23 mouse cellular contexts compared by ENCODE assay signal in genomic region chr3:52185351-52185750, GRCm38 (mm10).
DNase-seq lines count a peak whose midpoint lies in the region; ATAC-seq and TF ChIP-seq lines count a peak whose summit lies in the region.
"Had no signal": no experiment of that assay in that cellular context is flagged by ENCODE, and none has a peak within 500 bp of the region (broad histone marks: within the 10 kb centered on the region; RNA-seq: fewer than 3 reads in every experiment).

No protein-coding gene starts in this region.

- no peaks in the 10 kb centered on the region for H3K36me3 ChIP-seq in liver, embryonic 11.5 days (ENCODE audit: control insufficient read depth, insufficient read depth, low read length)
- H3K36me3 ChIP-seq in testis, adult 2 months (ENCODE audit: control insufficient read depth, insufficient read depth, low read length), result no peaks in the 10 kb centered on the region
- H3K36me3 ChIP-seq: embryonic facial prominence, embryonic 12.5 days; forebrain, embryonic 15.5 days; hindbrain, embryonic 13.5 days; limb, embryonic 15.5 days; liver, embryonic 15.5 days had no signal

- ATAC-seq in liver, embryonic 11.5 days (replicated peaks; ENCODE audit: low FRiP score), result no peak
- ATAC-seq: CD4-positive, CD25-positive, alpha-beta regulatory T cell, adult 4 months; forebrain, embryonic 15.5 days; intestine, postnatal 0 days had no signal

- no peak for TF ChIP-seq CTCF in testis, adult 2 months (IDR thresholded peaks at IDR 0.05; ENCODE audit: control insufficient read depth, insufficient read depth, insufficient replicate concordance, low read depth, low read length)

- no peak overlapping the region for H3K9ac ChIP-seq in liver, embryonic 11.5 days (ENCODE audit: low read depth, low read length)
- H3K9ac ChIP-seq: embryonic facial prominence, embryonic 12.5 days; forebrain, embryonic 15.5 days; hindbrain, embryonic 13.5 days; limb, embryonic 15.5 days; liver, embryonic 15.5 days; lung, embryonic 14.5 days had no signal

- H3K4me2 ChIP-seq in liver, embryonic 11.5 days, result no peak overlapping the region
- H3K4me2 ChIP-seq: embryonic facial prominence, embryonic 12.5 days; forebrain, embryonic 15.5 days; hindbrain, embryonic 13.5 days; limb, embryonic 15.5 days; liver, embryonic 15.5 days; lung, embryonic 14.5 days had no signal

- DNase-seq in heart, adult 11 months, result peak; percentile 31
- DNase-seq in heart, adult 18-20 months, result no peak
- DNase-seq in liver, embryonic 11.5 days (ENCODE audit: low spot score), result peak; percentile 9
- DNase-seq in liver, result no peak
- no peak for DNase-seq in testis, postnatal 14 days (ENCODE audit: low spot score)
- no peak for DNase-seq in natural killer cell, adult 2 months (ENCODE audit: low spot score in 2 of 2)
- DNase-seq: adrenal gland, postnatal 25 days; cerebellum, adult 11-12 months; cerebellum, adult 9-11 months; heart, postnatal 36 days; kidney, postnatal 4 days; left cerebral cortex, postnatal 4 days; lung, embryonic 14.5 days; lung, postnatal 14 days; thymus, postnatal 14 days had no signal

- H3K27ac ChIP-seq in liver, embryonic 11.5 days (ENCODE audit: low read depth, low read length), result no peak overlapping the region
- H3K27ac ChIP-seq in testis, adult 2 months (ENCODE audit: control insufficient read depth, insufficient read depth, low read depth, low read length), result no peak overlapping the region
- H3K27ac ChIP-seq: embryonic facial prominence, embryonic 12.5 days; forebrain, embryonic 15.5 days; limb, embryonic 15.5 days; liver, embryonic 15.5 days had no signal

- WGBS in liver, embryonic 11.5 days, result 33% methylated on average over 2 of the region's 2 CpGs

- H3K4me1 ChIP-seq in liver, embryonic 11.5 days (replicated peaks; ENCODE audit: control insufficient read depth, insufficient read depth, low read length), result no peaks in the 10 kb centered on the region
- H3K4me1 ChIP-seq in testis, adult 2 months (ENCODE audit: control insufficient read depth, insufficient read depth, low read length), result peaks cover 2% of the 10 kb centered on the region; the same call in 1 of the 2 replicates

- TF ChIP-seq POLR2A in testis, adult 2 months (IDR thresholded peaks at IDR 0.05; ENCODE audit: control insufficient read depth, low read depth, low read length), result no peak

- no peak overlapping the region for H3K4me3 ChIP-seq in liver, embryonic 11.5 days (ENCODE audit: low read depth, low read length)
- H3K4me3 ChIP-seq in testis, adult 2 months (ENCODE audit: control insufficient read depth, low read depth, low read length), result peak overlapping the region; percentile 58; the same call in 1 of the 2 replicates
- H3K4me3 ChIP-seq: embryonic facial prominence, embryonic 12.5 days; forebrain, embryonic 15.5 days; hindbrain, embryonic 13.5 days; limb, embryonic 15.5 days; liver, embryonic 15.5 days had no signal

- no peaks in the 10 kb centered on the region for H3K27me3 ChIP-seq in liver, embryonic 11.5 days (replicated peaks; ENCODE audit: control insufficient read depth, insufficient read depth, low read length)
- H3K27me3 ChIP-seq in testis, adult 2 months (ENCODE audit: control insufficient read depth, insufficient read depth, low read length), result no peaks in the 10 kb centered on the region
- H3K27me3 ChIP-seq: embryonic facial prominence, embryonic 12.5 days; forebrain, embryonic 15.5 days; limb, embryonic 15.5 days; liver, embryonic 15.5 days had no signal

- H3K9me3 ChIP-seq in liver, embryonic 11.5 days (ENCODE audit: control insufficient read depth, low read length), result no peaks in the 10 kb centered on the region
- H3K9me3 ChIP-seq: embryonic facial prominence, embryonic 12.5 days; forebrain, embryonic 15.5 days; hindbrain, embryonic 13.5 days; limb, embryonic 15.5 days; liver, embryonic 15.5 days had no signal

Comparison
In these comparisons a context has a peak if more than half of its experiments do, and no peak if none do; other contexts are left out.
1. DNase-seq: peak in heart, adult 11 months (single experiment) and liver, embryonic 11.5 days (single experiment); none in heart, adult 18-20 months (0 of 2), liver (single experiment), testis, postnatal 14 days (single experiment) and natural killer cell, adult 2 months (0 of 2).